Mouse (Mus musculus) heart, embryonic 14.5 days (tissue): ENCODE measurements around the gene Trio. TPM values are rescaled to one million over a fixed set of nuclear protein-coding genes. Genes with fewer than 3 reads are reported as not detected.

Experiments
- ATAC-seq: fragments of 200-750 bp; cut with Nextera tagmentation; 2 replicates; pipeline ENCODE4 v1.8.0; 2017; ENCODE audit warnings: low read depth, moderate TSS enrichment; ENCODE audit not compliant: insufficient number of reproducible peaks, insufficient read depth, low FRiP score
- H3K27ac ChIP-seq, 2 experiments: fragments of 200-500 bp in 1 of 2; fragments of 300-500 bp in 1 of 2; sonication (generic) in 1 of 2; replicated peaks in 1 of 2; 2 replicates each; pipeline ENCODE4 v1.5.1; 2012 to 2014; ENCODE audit warnings: low read depth in 2 of 2, low read length in 2 of 2, control low read depth in 1 of 2, mild to moderate bottlenecking in 1 of 2, mixed read lengths in 1 of 2; ENCODE audit not compliant: control insufficient read depth in 1 of 2, insufficient read depth in 1 of 2
- H3K27me3 ChIP-seq: fragments of 300-500 bp; sonication (generic); 2 replicates; pipeline ENCODE4 v1.6.1; 2014; ENCODE audit warnings: mild to moderate bottlenecking, low read length, control low read depth; ENCODE audit not compliant: control insufficient read depth, insufficient read depth
- H3K36me3 ChIP-seq: fragments of 300-500 bp; sonication (generic); 2 replicates; pipeline ENCODE4 v1.6.1; 2014; ENCODE audit warnings: mild to moderate bottlenecking, control low read depth, low read length, mixed read lengths; ENCODE audit not compliant: control insufficient read depth, insufficient read depth
- H3K4me1 ChIP-seq, 2 experiments: fragments of 200-500 bp in 1 of 2; fragments of 300-500 bp in 1 of 2; sonication (generic) in 1 of 2; 2 replicates each; pipeline ENCODE4 v1.6.1; 2012 to 2014; ENCODE audit warnings: low read length in 2 of 2, control low read depth in 1 of 2, mixed read lengths in 1 of 2; ENCODE audit not compliant: control insufficient read depth in 2 of 2, insufficient read depth in 2 of 2
- H3K4me2 ChIP-seq: fragments of 300-500 bp; sonication (generic); 2 replicates; pipeline ENCODE4 v1.6.1; 2014; ENCODE audit warnings: mild to moderate bottlenecking, low read length
- H3K4me3 ChIP-seq, 2 experiments: fragments of 200-500 bp in 1 of 2; fragments of 300-500 bp in 1 of 2; sonication (generic) in 1 of 2; 2 replicates each; pipeline ENCODE4 v1.5.1; 2012 to 2014; ENCODE audit warnings: low read length in 2 of 2, mild to moderate bottlenecking in 2 of 2, control low read depth in 1 of 2, low read depth in 1 of 2, moderate library complexity in 1 of 2; ENCODE audit not compliant: control insufficient read depth in 1 of 2, insufficient read depth in 1 of 2
- H3K9ac ChIP-seq: fragments of 300-500 bp; sonication (generic); 2 replicates; pipeline ENCODE4 v1.6.1; 2014; ENCODE audit warnings: mild to moderate bottlenecking, low read length
- H3K9me3 ChIP-seq: fragments of 300-500 bp; sonication (generic); 2 replicates; pipeline ENCODE4 v1.6.1; 2016; ENCODE audit warnings: low read length, control low read depth; ENCODE audit not compliant: control insufficient read depth
- WGBS: fragments of 180-500 bp; shearing (Covaris S2); extraction: QIAGEN DNeasy Blood & Tissue Kit; methylation state at CpG from one replicate; pipeline ENCODE4 v1.1.7; 2014; 5-methylcytosine and 5-hydroxymethylcytosine counted together
- polyA plus RNA-seq: library from polyadenylated mRNA; unstranded; fragments of >200 nt; fragmentation: Nextera tagmentation; extraction: Ambion mirVana; gene quantifications from 2 replicates; pipeline ENCODE4 v1.2.1, GENCODE M21; 2014

Gene Trio
- polyA plus RNA-seq, 1 experiment from 2014 or later: 23.8 TPM

- Histone ChIP-seq H3K36me3 (peaks cover 56% of the 10 kb centered on the region), H3K27me3 (no peaks in the 10 kb centered on the region), H3K9me3 (no peaks in the 10 kb centered on the region), H3K27ac (no peak overlapping the region), H3K4me1 (peaks cover 9 to 49% of the 10 kb centered on the region in 2 experiments; a peak in 3 of 4 replicates), H3K4me2 (no peak overlapping the region), H3K4me3 (no peak overlapping the region), H3K9ac (no peak overlapping the region)
- 92% methylated on average over 14 of the region's 14 CpGs for WGBS
- ATAC-seq: no peak
Measured at GRCm38 (mm10) chr15:27882898-27883297, 142.8 kb downstream of the Trio start.

GRCm38 (mm10) chr15:27877831-27878230, 147.8 kb downstream of the Trio start:
- Histone ChIP-seq H3K36me3 (peaks cover 38% of the 10 kb centered on the region), H3K9me3 (no peaks in the 10 kb centered on the region), H3K4me1 (peaks cover 10 to 42% of the 10 kb centered on the region in 2 experiments), H3K9ac (no peak overlapping the region), H3K4me3 (no peak overlapping the region), H3K4me2 (no peak overlapping the region), H3K27me3 (no peaks in the 10 kb centered on the region), H3K27ac (no peak overlapping the region)
- WGBS: 64% methylated on average over 7 of the region's 7 CpGs
- ATAC-seq: no peak

- no peak for ATAC-seq
- H3K36me3 ChIP-seq: peaks cover 38% of the 10 kb centered on the region
- WGBS: 54% methylated on average over 10 of the region's 10 CpGs
- H3K27me3 ChIP-seq: no peaks in the 10 kb centered on the region
- no peak overlapping the region for H3K4me3 ChIP-seq
- 0 out of 4 replicates have a peak overlapping the region, but pooled peaks of 1 of the 2 experiments have one; percentile 43 for H3K27ac ChIP-seq
- peaks cover 16 to 42% of the 10 kb centered on the region in 2 experiments for H3K4me1 ChIP-seq
- no peak overlapping the region for H3K4me2 ChIP-seq
- H3K9me3 ChIP-seq: no peaks in the 10 kb centered on the region
- H3K9ac ChIP-seq: no peak overlapping the region
Measured at GRCm38 (mm10) chr15:27876327-27876726, 149.3 kb downstream of the Trio start.

- no peak overlapping the region for H3K9ac ChIP-seq
- H3K9me3 ChIP-seq: no peaks in the 10 kb centered on the region
- H3K4me2 ChIP-seq: no peak overlapping the region
- H3K36me3 ChIP-seq: peaks cover 44% of the 10 kb centered on the region
- H3K4me3 ChIP-seq: no peak overlapping the region
- no peaks in the 10 kb centered on the region for H3K27me3 ChIP-seq
- WGBS: 87% methylated on average over 9 of the region's 9 CpGs
- H3K4me1 ChIP-seq: peaks cover 17 to 38% of the 10 kb centered on the region in 2 experiments
- no peak overlapping the region for H3K27ac ChIP-seq
- ATAC-seq: no peak
Measured at GRCm38 (mm10) chr15:27875753-27876152, 149.9 kb downstream of the Trio start.

- Histone ChIP-seq H3K27me3 (no peaks in the 10 kb centered on the region), H3K4me1 (peaks cover 14 to 34% of the 10 kb centered on the region in 2 experiments), H3K36me3 (peaks cover 48% of the 10 kb centered on the region), H3K4me3 (no peak overlapping the region), H3K9me3 (no peaks in the 10 kb centered on the region), H3K4me2 (no peak overlapping the region), H3K27ac (no peak overlapping the region), H3K9ac (no peak overlapping the region)
- ATAC-seq: no peak
- 92% methylated on average over 16 of the region's 16 CpGs for WGBS
Measured at GRCm38 (mm10) chr15:27873747-27874320, 151.8 kb downstream of the Trio start.

GRCm38 (mm10) chr15:27872286-27872685, 153.4 kb downstream of the Trio start:
- Histone ChIP-seq H3K4me3 (no peak overlapping the region), H3K9ac (no peak overlapping the region), H3K36me3 (peaks cover 35% of the 10 kb centered on the region), H3K4me1 (peaks cover 17 to 27% of the 10 kb centered on the region in 2 experiments), H3K27ac (no peak overlapping the region; a peak in 1 of 4 replicates), H3K27me3 (no peaks in the 10 kb centered on the region), H3K9me3 (no peaks in the 10 kb centered on the region), H3K4me2 (no peak overlapping the region)
- ATAC-seq: no peak
- 65% methylated on average over 2 of the region's 2 CpGs for WGBS

- 47% methylated on average over 10 of the region's 10 CpGs for WGBS
- H3K4me2 ChIP-seq: peak overlapping the region; percentile 9; the same call in 1 of the 2 replicates
Measured at GRCm38 (mm10) chr15:27871708-27872107, 153.9 kb downstream of the Trio start.

More at GRCm38 (mm10) chr15:27871708-27872107, 153.9 kb downstream of the Trio start:
- Histone ChIP-seq H3K4me1 (peaks cover 17 to 26% of the 10 kb centered on the region in 2 experiments), H3K27me3 (no peaks in the 10 kb centered on the region), H3K4me3 (no peak overlapping the region), H3K36me3 (peaks cover 32% of the 10 kb centered on the region), H3K9ac (no peak overlapping the region), H3K27ac (peak overlapping the region in 1 of 2 experiments; percentile 61; a peak in 2 of 4 replicates), H3K9me3 (no peaks in the 10 kb centered on the region)
- 0 out of 2 replicates have a peak, but pooled peaks have one; percentile 35 for ATAC-seq
